Mouse (Mus musculus): ENCODE measurements around the gene Magi2.
"Not testable (repeated sequence)": the region's sequence is repeated elsewhere in the genome, so short reads cannot be mapped to it uniquely, and the experiment has no call there.

Magi2 gene

GRCm38 (mm10) chr5:20720201-20720900, 1493.5 kb downstream of the Magi2 start:
- in situ Hi-C loops (cut with MboI; ENCODE audit: unreplicated experiment in 2 of 2) = no loop called here

- in situ Hi-C loops (cut with MboI; ENCODE audit: unreplicated experiment in 2 of 2) = not testable (repeated sequence)
Observed at GRCm38 (mm10) chr5:20723226-20723625, 1496.4 kb downstream of the Magi2 start.

- in situ Hi-C loops (cut with MboI; ENCODE audit: unreplicated experiment in 2 of 2) = loop anchor here in 1 of 2 experiments (25.0 kb wide), 1 partner anchor 1201 kb away; no protein-coding TSS in a partner anchor
Observed at GRCm38 (mm10) chr5:20738795-20739194, 1512.0 kb downstream of the Magi2 start.

- in situ Hi-C loops (cut with MboI; ENCODE audit: unreplicated experiment in 2 of 2) = loop anchor here in 1 of 2 experiments (25.0 kb wide), 1 partner anchor 1204 kb away; no protein-coding TSS in a partner anchor
Observed at GRCm38 (mm10) chr5:20741193-20741592, 1514.4 kb downstream of the Magi2 start.

GRCm38 (mm10) chr5:20741936-20742335, 1515.1 kb downstream of the Magi2 start:
- in situ Hi-C loops (cut with MboI; ENCODE audit: unreplicated experiment in 2 of 2) = loop anchor here in 1 of 2 experiments (25.0 kb wide), 1 partner anchor 1205 kb away; no protein-coding TSS in a partner anchor

GRCm38 (mm10) chr5:20748142-20748541, 1521.3 kb downstream of the Magi2 start:
- in situ Hi-C loops (cut with MboI; ENCODE audit: unreplicated experiment in 2 of 2) = loop anchor here in 1 of 2 experiments (25.0 kb wide), 1 partner anchor 1211 kb away; no protein-coding TSS in a partner anchor

- in situ Hi-C loops (cut with MboI; ENCODE audit: unreplicated experiment in 2 of 2) = loop anchor here in 1 of 2 experiments (25.0 kb wide), 1 partner anchor 1212 kb away; no protein-coding TSS in a partner anchor
Observed at GRCm38 (mm10) chr5:20748856-20749255, 1522.0 kb downstream of the Magi2 start.

GRCm38 (mm10) chr5:20749535-20749934, 1522.7 kb downstream of the Magi2 start:
- in situ Hi-C loops (cut with MboI; ENCODE audit: unreplicated experiment in 2 of 2) = loop anchor here in 1 of 2 experiments (25.0 kb wide), 1 partner anchor 1212 kb away; no protein-coding TSS in a partner anchor

GRCm38 (mm10) chr5:20751000-20751399, 1524.2 kb downstream of the Magi2 start:
- in situ Hi-C loops (cut with MboI; ENCODE audit: unreplicated experiment in 2 of 2) = no loop called here

GRCm38 (mm10) chr5:20751696-20752095, 1524.9 kb downstream of the Magi2 start:
- in situ Hi-C loops (cut with MboI; ENCODE audit: unreplicated experiment in 2 of 2) = no loop called here

GRCm38 (mm10) chr5:20753096-20753495, 1526.3 kb downstream of the Magi2 start:
- in situ Hi-C loops (cut with MboI; ENCODE audit: unreplicated experiment in 2 of 2) = no loop called here

- in situ Hi-C loops (cut with MboI; ENCODE audit: unreplicated experiment in 2 of 2) = no loop called here
Observed at GRCm38 (mm10) chr5:20753963-20754362, 1527.1 kb downstream of the Magi2 start.

Data from v-Abl transformed pro-B cells (cell line).